Mouse (Mus musculus) embryonic fibroblast, embryonic 13.5 days (primary cell): Measurements from ENCODE around the gene Ccne1.

Source experiments
- CTCF ChIP-seq: IDR thresholded peaks from 2 replicates; pipeline ENCODE4 v1.5.1; 2011; ENCODE audit warnings: mild to moderate bottlenecking, control low read depth, low read length, moderate library complexity, borderline replicate concordance; ENCODE audit not compliant: insufficient read depth
- POLR2A ChIP-seq: IDR thresholded peaks from 2 replicates; pipeline ENCODE4 v1.6.1; 2011; ENCODE audit warnings: low read depth, mild to moderate bottlenecking, control low read depth, low read length, moderate library complexity

DNA sequence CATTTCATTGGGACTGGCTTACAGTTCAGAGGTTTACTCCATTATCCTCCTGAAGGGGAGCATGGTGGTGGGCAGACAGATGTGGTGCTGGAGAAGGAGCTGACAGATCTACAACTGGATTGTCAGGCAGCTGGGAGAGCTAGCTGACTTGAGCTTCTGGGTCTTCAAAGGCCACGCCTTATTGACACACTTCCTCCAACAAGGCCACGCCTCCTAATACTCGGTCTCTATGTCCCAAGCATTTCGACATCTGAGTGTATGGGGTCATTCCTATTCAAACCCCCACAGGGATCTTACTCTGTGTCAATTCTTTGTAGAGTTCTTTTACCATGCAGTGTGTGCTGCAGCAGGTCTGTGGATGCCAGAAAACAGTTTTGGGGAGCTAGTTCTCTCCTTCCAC lies 42.9 kb downstream of the Ccne1 start:
- TF ChIP-seq CTCF (no peak), POLR2A (no peak)
